Mouse (Mus musculus): ENCODE measurements around the gene Cep350. TPM values are rescaled to one million over a fixed set of nuclear protein-coding genes. Genes with fewer than 3 reads are reported as not detected.

Cep350 gene
- polyA plus RNA-seq, 1 experiment from 2014 or later = 13.5 TPM

- no peak overlapping the region for H3K4me2 ChIP-seq
- H3K27ac ChIP-seq = no peak overlapping the region
- H3K36me3 ChIP-seq (replicated peaks) = no peaks in the 10 kb centered on the region
- H3K4me1 ChIP-seq = no peaks in the 10 kb centered on the region
- no peak overlapping the region for H3K4me3 ChIP-seq (replicated peaks)
- WGBS = 88% methylated on average over 5 of the region's 5 CpGs
- no peak for ATAC-seq (ENCODE audit: low FRiP score)
- no peaks in the 10 kb centered on the region for H3K27me3 ChIP-seq
- H3K9me3 ChIP-seq = no peaks in the 10 kb centered on the region
- H3K9ac ChIP-seq = no peak overlapping the region
These were observed 152.4 kb downstream of the Cep350 start for GRCm38 (mm10) chr1:155820646-155821045.

GRCm38 (mm10) chr1:155816167-155816566 is 156.9 kb downstream of the Cep350 start:
- 68% methylated on average over 2 of the region's 2 CpGs for WGBS

GRCm38 (mm10) chr1:155812581-155813499 is 160.2 kb downstream of the Cep350 start, which contains the start of gene Qsox1:
Gene Qsox1 (minus strand): TSS chr1:155812889.
- Histone ChIP-seq H3K27me3 (0 out of 2 replicates have a peak, but pooled peaks cover 3% of the 10 kb centered on the region), H3K4me2 (peak within 1 kb of the TSS; percentile 84), H3K27ac (no peak within 1 kb of the TSS), H3K9me3 (no peaks in the 10 kb centered on the region), H3K36me3 (replicated peaks) (no peaks in the 10 kb centered on the region), H3K4me1 (peaks cover 20% of the 10 kb centered on the region), H3K4me3 (replicated peaks) (peak within 1 kb of the TSS; percentile 59), H3K9ac (peak within 1 kb of the TSS; percentile 61)
- WGBS = 1% methylated on average over 67 of the region's 67 CpGs
- ATAC-seq (ENCODE audit: low FRiP score) = peak; percentile 95

More at GRCm38 (mm10) chr1:155816167-155816566, 156.9 kb downstream of the Cep350 start:
- no peak overlapping the region for H3K4me2 ChIP-seq
- H3K27me3 ChIP-seq = 0 out of 2 replicates have a peak, but pooled peaks cover 3% of the 10 kb centered on the region
- ATAC-seq (ENCODE audit: low FRiP score) = no peak
- no peak overlapping the region for H3K27ac ChIP-seq
- H3K36me3 ChIP-seq (replicated peaks) = no peaks in the 10 kb centered on the region
- no peak overlapping the region for H3K4me3 ChIP-seq (replicated peaks)
- H3K4me1 ChIP-seq = peaks cover 15% of the 10 kb centered on the region
- H3K9ac ChIP-seq = no peak overlapping the region
- no peaks in the 10 kb centered on the region for H3K9me3 ChIP-seq

- peak overlapping the region; percentile 59 for H3K4me3 ChIP-seq (replicated peaks)
- H3K9me3 ChIP-seq = no peaks in the 10 kb centered on the region
- whole genome bisulfite sequencing = 4% methylated on average over 22 of the region's 22 CpGs
- no peaks in the 10 kb centered on the region for H3K36me3 ChIP-seq (replicated peaks)
- H3K27me3 ChIP-seq = 0 out of 2 replicates have a peak, but pooled peaks cover 3% of the 10 kb centered on the region
- H3K9ac ChIP-seq = peak overlapping the region; percentile 61
- peak; percentile 58 for ATAC-seq (ENCODE audit: low FRiP score)
- no peak overlapping the region for H3K27ac ChIP-seq
- peaks cover 20% of the 10 kb centered on the region for H3K4me1 ChIP-seq
- peak overlapping the region; percentile 84 for H3K4me2 ChIP-seq
These were observed 161.0 kb downstream of the Cep350 start for GRCm38 (mm10) chr1:155811995-155812580.

- Histone ChIP-seq H3K9me3 (no peaks in the 10 kb centered on the region), H3K9ac (no peak overlapping the region), H3K27ac (no peak overlapping the region), H3K27me3 (0 out of 2 replicates have a peak, but pooled peaks cover 3% of the 10 kb centered on the region), H3K4me3 (replicated peaks) (no peak overlapping the region), H3K4me1 (peaks cover 20% of the 10 kb centered on the region), H3K36me3 (replicated peaks) (no peaks in the 10 kb centered on the region), H3K4me2 (no peak overlapping the region)
- no peak for ATAC-seq (ENCODE audit: low FRiP score)
- 61% methylated on average over 7 of the region's 7 CpGs for WGBS
These were observed 162.4 kb downstream of the Cep350 start for GRCm38 (mm10) chr1:155810616-155811015.

GRCm38 (mm10) chr1:155809706-155810442 is 163.2 kb downstream of the Cep350 start:
- no peaks in the 10 kb centered on the region for H3K36me3 ChIP-seq (replicated peaks)
- 0 out of 2 replicates have a peak overlapping the region, but pooled peaks have one; percentile 5 for H3K4me2 ChIP-seq
- no peak for ATAC-seq (ENCODE audit: low FRiP score)
- H3K27ac ChIP-seq = no peak overlapping the region
- H3K4me1 ChIP-seq = peaks cover 20% of the 10 kb centered on the region
- H3K9me3 ChIP-seq = no peaks in the 10 kb centered on the region
- 0 out of 2 replicates have a peak, but pooled peaks cover 3% of the 10 kb centered on the region for H3K27me3 ChIP-seq
- WGBS = 77% methylated on average over 10 of the region's 10 CpGs
- no peak overlapping the region for H3K9ac ChIP-seq
- H3K4me3 ChIP-seq (replicated peaks) = no peak overlapping the region

GRCm38 (mm10) chr1:155808261-155808660 is 164.8 kb downstream of the Cep350 start:
- Histone ChIP-seq H3K36me3 (replicated peaks) (no peaks in the 10 kb centered on the region), H3K9me3 (no peaks in the 10 kb centered on the region), H3K27ac (no peak overlapping the region), H3K9ac (no peak overlapping the region), H3K27me3 (no peaks in the 10 kb centered on the region), H3K4me3 (replicated peaks) (no peak overlapping the region), H3K4me2 (no peak overlapping the region), H3K4me1 (peaks cover 18% of the 10 kb centered on the region)
- 92% methylated on average over 4 of the region's 4 CpGs for WGBS
- no peak for ATAC-seq (ENCODE audit: low FRiP score)

GRCm38 (mm10) chr1:155805607-155806006 is 167.4 kb downstream of the Cep350 start:
- WGBS = 93% methylated on average over 9 of the region's 9 CpGs
- ATAC-seq (ENCODE audit: low FRiP score) = no peak
- peaks cover 5% of the 10 kb centered on the region; the same call in 1 of the 2 replicates for H3K4me1 ChIP-seq

GRCm38 (mm10) chr1:155801014-155801991 is 171.8 kb downstream of the Cep350 start:
- peaks cover 9% of the 10 kb centered on the region; the same call in 1 of the 2 replicates for H3K36me3 ChIP-seq (replicated peaks)
- no peak overlapping the region for H3K4me3 ChIP-seq (replicated peaks)
- WGBS = 95% methylated on average over 11 of the region's 11 CpGs
- H3K4me2 ChIP-seq = no peak overlapping the region
- no peaks in the 10 kb centered on the region for H3K9me3 ChIP-seq
- H3K27me3 ChIP-seq = no peaks in the 10 kb centered on the region
- H3K27ac ChIP-seq = no peak overlapping the region
- no peak for ATAC-seq (ENCODE audit: low FRiP score)
- no peak overlapping the region for H3K9ac ChIP-seq
- no peaks in the 10 kb centered on the region; the same call in 1 of the 2 replicates for H3K4me1 ChIP-seq

More at GRCm38 (mm10) chr1:155805607-155806006, 167.4 kb downstream of the Cep350 start:
- Histone ChIP-seq H3K36me3 (replicated peaks) (peaks cover 9% of the 10 kb centered on the region; the same call in 1 of the 2 replicates), H3K9ac (no peak overlapping the region), H3K27me3 (no peaks in the 10 kb centered on the region), H3K4me2 (no peak overlapping the region), H3K4me3 (replicated peaks) (no peak overlapping the region), H3K27ac (no peak overlapping the region), H3K9me3 (no peaks in the 10 kb centered on the region)

GRCm38 (mm10) chr1:155798000-155798399 is 175.1 kb downstream of the Cep350 start:
- H3K4me3 ChIP-seq (replicated peaks) = no peak overlapping the region
- no peaks in the 10 kb centered on the region for H3K9me3 ChIP-seq
- peaks cover 26% of the 10 kb centered on the region for H3K36me3 ChIP-seq (replicated peaks)
- H3K4me1 ChIP-seq = no peaks in the 10 kb centered on the region; the same call in 1 of the 2 replicates
- WGBS = 97% methylated on average over 4 of the region's 4 CpGs
- ATAC-seq (ENCODE audit: low FRiP score) = no peak
- no peaks in the 10 kb centered on the region for H3K27me3 ChIP-seq
- no peak overlapping the region for H3K9ac ChIP-seq
- H3K4me2 ChIP-seq = no peak overlapping the region
- no peak overlapping the region for H3K27ac ChIP-seq

GRCm38 (mm10) chr1:155797425-155797824 is 175.6 kb downstream of the Cep350 start:
- Histone ChIP-seq H3K27ac (no peak overlapping the region), H3K27me3 (no peaks in the 10 kb centered on the region), H3K4me3 (replicated peaks) (no peak overlapping the region), H3K9me3 (no peaks in the 10 kb centered on the region), H3K4me2 (no peak overlapping the region), H3K36me3 (replicated peaks) (peaks cover 23% of the 10 kb centered on the region), H3K9ac (no peak overlapping the region), H3K4me1 (no peaks in the 10 kb centered on the region; the same call in 1 of the 2 replicates)
- 87% methylated on average over 4 of the region's 4 CpGs for WGBS
- ATAC-seq (ENCODE audit: low FRiP score) = no peak

Data from forebrain, embryonic 12.5 days (tissue).